Mouse (Mus musculus) G1E (cell line): ENCODE data around the gene Alg14. TPM values are rescaled to one million over a fixed set of nuclear protein-coding genes. Genes with fewer than 3 reads are reported as not detected.

Source experiments
- ATAC-seq: 2 replicates; pipeline ENCODE4 v1.8.0; 2016; ENCODE audit warnings: mild to moderate bottlenecking; ENCODE audit not compliant: insufficient number of reproducible peaks, poor library complexity, low FRiP score, severe bottlenecking; ENCODE audit errors: extremely low read depth
- DNase-seq: peaks from one replicate; pipeline ENCODE4 v3.0.0; 2012; ENCODE audit warnings: low spot score
- H3K27me3 ChIP-seq: 2 replicates; pipeline ENCODE4 v1.6.1; 2012; ENCODE audit warnings: mild to moderate bottlenecking, low read length, inconsistent platforms; ENCODE audit not compliant: insufficient read depth
- H3K36me3 ChIP-seq: replicated peaks from 2 replicates; pipeline ENCODE3; 2012; ENCODE audit warnings: mild to moderate bottlenecking, inconsistent platforms
- H3K4me1 ChIP-seq: 2 replicates; pipeline ENCODE4 v1.6.1; 2012; ENCODE audit warnings: low read depth, low read length, inconsistent platforms, mixed read lengths; ENCODE audit not compliant: insufficient read depth
- H3K4me3 ChIP-seq: 2 replicates; pipeline ENCODE4 v1.5.1; 2012; ENCODE audit warnings: low read depth, mild to moderate bottlenecking, inconsistent platforms, low read length, moderate library complexity, mixed read lengths
- H3K9me3 ChIP-seq: replicated peaks from 2 replicates; pipeline ENCODE4 v1.6.1; 2012; ENCODE audit warnings: inconsistent platforms
- CTCF ChIP-seq: IDR thresholded peaks from 2 replicates; pipeline ENCODE4 v1.5.1; 2012; ENCODE audit warnings: low read depth, low read length, inconsistent platforms, mixed read lengths
- GATA1 ChIP-seq: IDR thresholded peaks from 2 replicates; pipeline ENCODE4 v1.6.1; 2012; ENCODE audit warnings: borderline replicate concordance, low read length, inconsistent platforms, mixed read lengths
- GATA2 ChIP-seq: IDR thresholded peaks from 2 replicates; pipeline ENCODE4 v1.6.1; 2012; ENCODE audit warnings: low read depth, low read length, inconsistent platforms, borderline replicate concordance
- POLR2AphosphoS5 ChIP-seq: IDR thresholded peaks from 2 replicates; pipeline ENCODE4 v1.6.1; 2012; ENCODE audit warnings: low read depth, low read length, inconsistent platforms; ENCODE audit not compliant: insufficient replicate concordance
- TAL1 ChIP-seq: conservative IDR thresholded peaks from 2 replicates; pipeline ENCODE4 v1.6.1; 2012; ENCODE audit warnings: low read depth, low read length, inconsistent platforms, mixed read lengths
- polyA plus RNA-seq: library from polyadenylated mRNA; stranded (reverse); fragments of >175 nt; gene quantifications from 2 replicates; pipeline ENCODE4 v1.2.3, GENCODE M21; 2012
- total RNA-seq, 2 experiments: library from RNA; stranded (forward) in 1 of 2; stranded (reverse) in 1 of 2; fragments of 200-1000 nt in 1 of 2; fragments of >200 nt in 1 of 2; fragmentation: Nextera tagmentation in 1 of 2; gene quantifications; 2 replicates each; pipeline ENCODE4 v1.2.3; 2014 to 2017

The Alg14 gene
- total and polyA plus RNA-seq, 3 experiments, result 3.5 to 29.9 (median 9.2) TPM

- no peaks in the 10 kb centered on the region for H3K36me3 ChIP-seq
- H3K9me3 ChIP-seq, result no peaks in the 10 kb centered on the region
- no peak overlapping the region for H3K4me3 ChIP-seq
- no peaks in the 10 kb centered on the region for H3K27me3 ChIP-seq
- ATAC-seq (no peak), DNase-seq (no peak)
- TF ChIP-seq TAL1, result no peak
- no peak for TF ChIP-seq POLR2AphosphoS5
- H3K4me1 ChIP-seq, result peaks cover 7% of the 10 kb centered on the region
These were observed 6.4 kb upstream of the Alg14 start for GRCm38 (mm10) chr3:121285219-121285618.

- Histone ChIP-seq H3K4me3 (no peak overlapping the region), H3K36me3 (no peaks in the 10 kb centered on the region), H3K4me1 (peaks cover 17% of the 10 kb centered on the region), H3K27me3 (no peaks in the 10 kb centered on the region), H3K9me3 (no peaks in the 10 kb centered on the region)
- ATAC-seq, result no peak
- TF ChIP-seq POLR2AphosphoS5, result no peak
- no peak for TF ChIP-seq TAL1
- no peak for TF ChIP-seq GATA2
- TF ChIP-seq CTCF, result no peak
- no peak for TF ChIP-seq GATA1
- DNase-seq, result no peak
These were observed 4.4 kb upstream of the Alg14 start for GRCm38 (mm10) chr3:121287151-121287550.

GRCm38 (mm10) chr3:121290681-121291080 lies 892 bp upstream of the Alg14 start:
- Histone ChIP-seq H3K36me3 (peaks cover 9% of the 10 kb centered on the region), H3K4me3 (peak overlapping the region; percentile 78), H3K27me3 (no peaks in the 10 kb centered on the region), H3K4me1 (peaks cover 26% of the 10 kb centered on the region), H3K9me3 (no peaks in the 10 kb centered on the region)
- no peak for TF ChIP-seq GATA2
- no peak for TF ChIP-seq GATA1
- TF ChIP-seq TAL1, result no peak
- no peak for TF ChIP-seq POLR2AphosphoS5
- no peak for TF ChIP-seq CTCF
- DNase-seq, result no peak
- ATAC-seq, result no peak

DNA sequence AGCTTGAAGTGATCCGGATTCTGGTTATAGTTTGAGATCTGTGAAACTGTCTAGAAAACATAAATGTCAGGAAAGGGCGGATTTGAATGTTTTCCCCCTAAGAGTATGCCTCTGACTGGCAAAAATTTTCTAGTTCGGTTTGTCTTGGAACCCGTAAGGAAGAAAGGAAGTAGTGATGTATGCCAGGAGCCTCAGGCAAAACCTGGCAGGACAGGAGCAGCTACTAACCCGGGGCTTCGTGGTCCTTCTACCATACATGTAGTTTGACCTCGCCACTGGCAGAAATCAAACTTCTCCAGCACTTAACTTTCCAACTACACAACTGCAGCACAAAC lies 381 bp upstream of the Alg14 start:
- no peaks in the 10 kb centered on the region for H3K9me3 ChIP-seq
- peak overlapping the region; percentile 78 for H3K4me3 ChIP-seq
- H3K27me3 ChIP-seq, result no peaks in the 10 kb centered on the region
- H3K4me1 ChIP-seq, result peaks cover 26% of the 10 kb centered on the region
- TF ChIP-seq CTCF (no peak), POLR2AphosphoS5 (no peak), GATA2 (no peak), TAL1 (no peak), GATA1 (no peak)
- H3K36me3 ChIP-seq, result peaks cover 9% of the 10 kb centered on the region
- peak; percentile 2; the same call in 1 of the 2 replicates for ATAC-seq
- no peak for DNase-seq

GRCm38 (mm10) chr3:121294200-121294599 lies 2.6 kb downstream of the Alg14 start:
- TF ChIP-seq POLR2AphosphoS5, result no peak
- TF ChIP-seq GATA2, result no peak
- TF ChIP-seq CTCF, result no peak
- TF ChIP-seq TAL1, result no peak
- no peak for TF ChIP-seq GATA1
- peaks cover 29% of the 10 kb centered on the region for H3K4me1 ChIP-seq
- no peaks in the 10 kb centered on the region for H3K27me3 ChIP-seq
- peaks cover 20% of the 10 kb centered on the region for H3K36me3 ChIP-seq
- DNase-seq (no peak), ATAC-seq (no peak)
- no peak overlapping the region for H3K4me3 ChIP-seq
- no peaks in the 10 kb centered on the region for H3K9me3 ChIP-seq

DNA sequence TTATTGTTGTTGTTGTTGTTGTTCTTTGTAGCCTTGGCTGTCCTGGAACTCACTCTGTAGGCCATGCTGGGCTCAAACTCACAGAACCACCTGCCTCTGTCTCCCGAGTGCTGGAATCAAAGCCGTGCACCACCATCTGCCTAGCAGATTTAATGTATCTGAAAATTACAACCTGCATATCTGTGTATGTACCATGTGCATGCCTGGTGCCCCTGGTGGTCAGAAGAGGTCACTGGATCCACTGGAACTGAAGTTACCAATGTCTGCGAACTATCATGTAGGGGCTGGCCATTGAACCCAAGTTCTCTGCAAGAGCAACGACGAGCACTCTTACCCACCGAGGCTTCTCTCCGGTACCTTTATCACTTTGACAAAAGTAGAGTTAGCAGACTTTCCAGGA lies 15.1 kb downstream of the Alg14 start:
- Histone ChIP-seq H3K27me3 (no peaks in the 10 kb centered on the region), H3K9me3 (no peaks in the 10 kb centered on the region), H3K4me1 (peaks cover 13% of the 10 kb centered on the region; the same call in 1 of the 2 replicates), H3K36me3 (peaks cover 25% of the 10 kb centered on the region), H3K4me3 (no peak overlapping the region)
- DNase-seq, result no peak
- ATAC-seq, result peak; percentile 76
- TF ChIP-seq CTCF (peak; percentile 52), GATA2 (no peak)

GRCm38 (mm10) chr3:121307532-121308234 lies 16.1 kb downstream of the Alg14 start:
- Histone ChIP-seq H3K27me3 (no peaks in the 10 kb centered on the region), H3K9me3 (no peaks in the 10 kb centered on the region), H3K4me3 (no peak overlapping the region), H3K4me1 (peaks cover 13% of the 10 kb centered on the region; the same call in 1 of the 2 replicates), H3K36me3 (peaks cover 30% of the 10 kb centered on the region)
- DNase-seq (peak; percentile 52), ATAC-seq (peak; percentile 71)
- TF ChIP-seq GATA1 (no peak), CTCF (peak; percentile 98)
